Mouse (Mus musculus): ENCODE measurements around the gene Cacna1s.

- no peak for TF ChIP-seq POLR2A (IDR thresholded peaks at IDR 0.05; ENCODE audit: borderline replicate concordance, extremely low read depth, insufficient read depth, insufficient read length, poor library complexity, severe bottlenecking)
- TF ChIP-seq CTCF (IDR thresholded peaks at IDR 0.05; ENCODE audit: borderline replicate concordance, extremely low read depth, insufficient read depth, insufficient read length) = peak; percentile 73
Observed at GRCm38 (mm10) chr1:136116183-136116582, 63.6 kb downstream of the Cacna1s start.

Measured in brain, embryonic 14.5 days (tissue).